Mouse (Mus musculus) thymus, adult 2 months (tissue): Measurements from ENCODE around the gene Gse1. TPM values are rescaled to one million over a fixed set of nuclear protein-coding genes. Genes with fewer than 3 reads are reported as not detected.

Source experiments
- DNase-seq: peaks from one replicate; pipeline ENCODE4 v3.0.0; 2021
- H3K27ac ChIP-seq: fragments of 200-500 bp; 2 replicates; pipeline ENCODE4 v1.5.1; 2012; ENCODE audit warnings: low read length, control low read depth; ENCODE audit not compliant: control insufficient read depth, insufficient read depth
- H3K27me3 ChIP-seq: fragments of 200-500 bp; 2 replicates; pipeline ENCODE4 v1.6.1; 2012; ENCODE audit warnings: mild to moderate bottlenecking, low read length, moderate library complexity, mixed read lengths; ENCODE audit not compliant: control insufficient read depth, insufficient read depth
- H3K36me3 ChIP-seq: fragments of 200-500 bp; 2 replicates; pipeline ENCODE4 v1.6.1; 2012; ENCODE audit warnings: mild to moderate bottlenecking, low read length, moderate library complexity; ENCODE audit not compliant: control insufficient read depth, insufficient read depth
- H3K4me1 ChIP-seq: fragments of 200-500 bp; replicated peaks from 2 replicates; pipeline ENCODE4 v1.6.1; 2012; ENCODE audit warnings: low read length; ENCODE audit not compliant: control insufficient read depth, insufficient read depth
- H3K4me3 ChIP-seq: fragments of 200-500 bp; 2 replicates; pipeline ENCODE4 v1.5.1; 2012; ENCODE audit warnings: mild to moderate bottlenecking, low read length, control low read depth, moderate library complexity; ENCODE audit not compliant: control insufficient read depth, insufficient read depth
- CTCF ChIP-seq: fragments of 200-500 bp; IDR thresholded peaks from 2 replicates; pipeline ENCODE4 v1.5.1; 2012; ENCODE audit warnings: mild to moderate bottlenecking, control low read depth, low read length, moderate library complexity, borderline replicate concordance; ENCODE audit not compliant: control insufficient read depth, poor library complexity, insufficient read depth; ENCODE audit errors: extremely low read depth
- POLR2A ChIP-seq: fragments of 200-500 bp; IDR thresholded peaks from 2 replicates; pipeline ENCODE4 v1.6.1; 2012; ENCODE audit warnings: mild to moderate bottlenecking, low read length, control low read depth, moderate library complexity; ENCODE audit not compliant: control insufficient read depth, poor library complexity, insufficient read depth; ENCODE audit errors: extremely low read depth
- WGBS: fragments of 180-500 bp; shearing (Covaris S2); methylation state at CpG from one replicate; pipeline ENCODE4 v1.1.7; 2018; 5-methylcytosine and 5-hydroxymethylcytosine counted together
- polyA plus RNA-seq: library from polyadenylated mRNA; depleted of rRNA; stranded (reverse); fragments of >200 nt; gene quantifications from 2 replicates; pipeline ENCODE4 v1.2.3, GENCODE M21; 2012

The Gse1 gene
- polyA plus RNA-seq, 1 experiment: 202 TPM

GRCm38 (mm10) chr8:120476711-120477575, 248.7 kb downstream of the Gse1 start:
- no peaks in the 10 kb centered on the region for H3K27me3 ChIP-seq
- H3K27ac ChIP-seq: no peak overlapping the region
- H3K36me3 ChIP-seq: no peaks in the 10 kb centered on the region
- peaks cover 44% of the 10 kb centered on the region for H3K4me1 ChIP-seq
- no peak for DNase-seq
- WGBS: 96% methylated on average over 25 of the region's 25 CpGs
- TF ChIP-seq CTCF (no peak), POLR2A (no peak)
- no peak overlapping the region for H3K4me3 ChIP-seq

- no peak for DNase-seq
- Histone ChIP-seq H3K27ac (no peak overlapping the region), H3K4me3 (no peak overlapping the region), H3K27me3 (no peaks in the 10 kb centered on the region), H3K36me3 (no peaks in the 10 kb centered on the region), H3K4me1 (peaks cover 33% of the 10 kb centered on the region)
- WGBS: 79% methylated on average over 11 of the region's 11 CpGs
- TF ChIP-seq CTCF: no peak
Measured at GRCm38 (mm10) chr8:120478754-120479153, 250.5 kb downstream of the Gse1 start.

DNA sequence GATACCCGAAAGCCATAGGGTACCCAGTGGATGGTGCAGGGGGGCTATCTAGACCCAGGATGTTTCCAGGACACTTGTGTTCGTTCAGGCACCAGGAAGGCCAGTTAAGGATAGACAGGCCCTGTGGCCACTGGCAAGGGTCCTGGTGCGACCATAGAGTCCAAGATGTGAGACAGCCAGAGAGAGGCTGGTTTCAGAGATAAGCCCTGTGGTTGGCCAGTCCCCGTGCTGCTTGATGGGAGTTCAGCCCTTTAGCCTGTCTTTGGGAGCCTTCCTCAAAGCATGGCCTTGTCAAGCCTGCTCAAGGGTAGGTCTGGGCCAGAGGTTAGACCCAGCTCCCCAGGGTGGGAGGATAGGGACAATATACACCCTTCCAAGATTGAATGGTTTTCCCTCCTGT, 251.4 kb downstream of the Gse1 start:
- peaks cover 33% of the 10 kb centered on the region for H3K4me1 ChIP-seq
- H3K4me3 ChIP-seq: no peak overlapping the region
- 84% methylated on average over 4 of the region's 4 CpGs for WGBS
- H3K27ac ChIP-seq: no peak overlapping the region
- H3K36me3 ChIP-seq: no peaks in the 10 kb centered on the region
- TF ChIP-seq POLR2A (no peak), CTCF (no peak)
- no peaks in the 10 kb centered on the region for H3K27me3 ChIP-seq
- DNase-seq: no peak

DNA sequence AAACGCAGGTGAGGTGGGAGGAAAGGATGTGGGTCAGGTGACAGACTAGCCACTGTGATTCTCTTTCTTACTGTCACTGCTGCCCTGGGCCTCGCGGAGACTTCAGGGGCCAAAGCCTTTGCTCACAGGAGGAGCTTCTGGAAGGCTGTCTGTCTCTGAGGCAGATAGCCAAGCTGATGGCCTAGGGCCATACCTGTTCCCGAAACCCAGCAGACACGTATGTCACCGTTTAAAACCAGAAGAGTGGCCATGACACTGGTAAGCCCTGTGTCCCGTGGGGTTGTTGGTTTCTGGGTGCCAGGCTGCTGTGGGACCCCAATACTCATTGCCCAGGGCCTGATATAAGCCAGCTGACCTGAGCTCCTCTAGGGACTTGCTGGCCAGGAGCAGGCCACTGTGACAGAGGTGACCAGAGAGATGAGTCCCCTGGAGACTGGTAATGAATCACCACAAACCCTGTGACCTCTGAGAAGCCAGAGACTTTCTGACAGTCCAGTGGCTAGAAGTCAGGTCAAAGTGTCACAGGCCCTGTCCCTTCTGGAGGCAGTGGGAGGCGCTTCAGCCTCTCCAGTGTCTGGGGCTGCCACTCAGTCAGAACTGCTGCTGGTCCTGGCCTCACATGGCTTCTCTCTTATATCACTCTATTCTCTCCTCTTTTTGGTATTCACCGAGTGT, 253.9 kb downstream of the Gse1 start:
- no peaks in the 10 kb centered on the region for H3K27me3 ChIP-seq
- TF ChIP-seq CTCF: no peak
- TF ChIP-seq POLR2A: no peak
- H3K4me3 ChIP-seq: no peak overlapping the region
- H3K36me3 ChIP-seq: no peaks in the 10 kb centered on the region
- WGBS: 84% methylated on average over 9 of the region's 9 CpGs
- no peak overlapping the region for H3K27ac ChIP-seq
- H3K4me1 ChIP-seq: peaks cover 35% of the 10 kb centered on the region
- no peak for DNase-seq

- H3K27ac ChIP-seq: no peak overlapping the region
- TF ChIP-seq CTCF: no peak
- no peak for TF ChIP-seq POLR2A
- H3K4me1 ChIP-seq: peaks cover 36% of the 10 kb centered on the region
- H3K36me3 ChIP-seq: no peaks in the 10 kb centered on the region
- no peak for DNase-seq
- H3K4me3 ChIP-seq: no peak overlapping the region
- no peaks in the 10 kb centered on the region for H3K27me3 ChIP-seq
- 49% methylated on average over 6 of the region's 6 CpGs for WGBS
Measured at GRCm38 (mm10) chr8:120484460-120484859, 256.2 kb downstream of the Gse1 start.

DNA sequence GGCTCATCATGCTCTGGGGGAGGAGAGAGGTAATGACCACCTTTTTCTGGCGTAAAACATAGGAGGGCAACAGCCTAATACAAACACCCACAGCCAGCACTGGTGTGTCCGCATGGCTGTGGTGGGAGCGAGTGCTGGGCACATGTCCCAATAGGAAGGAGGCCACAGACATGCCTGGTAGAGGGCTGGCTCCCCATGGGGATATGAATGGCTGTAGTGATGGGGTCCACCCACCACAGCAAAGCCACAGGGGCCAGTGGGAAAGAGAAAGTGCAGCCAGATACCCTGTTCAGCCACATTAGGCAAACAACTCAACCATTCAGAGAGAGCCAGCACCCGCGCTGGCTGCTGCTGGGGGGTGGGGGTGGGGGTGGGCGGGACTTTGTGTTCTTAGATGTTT, 256.9 kb downstream of the Gse1 start:
- 78% methylated on average over 6 of the region's 6 CpGs for WGBS
- Histone ChIP-seq H3K4me1 (peaks cover 40% of the 10 kb centered on the region), H3K27me3 (no peaks in the 10 kb centered on the region), H3K36me3 (no peaks in the 10 kb centered on the region), H3K27ac (no peak overlapping the region), H3K4me3 (no peak overlapping the region)
- no peak for DNase-seq
- TF ChIP-seq POLR2A (no peak), CTCF (no peak)
